11 mouse cellular contexts compared by ENCODE assay signal in genomic region chr13:21810073-21810472, GRCm38 (mm10). TPM values are rescaled to one million over a fixed set of nuclear protein-coding genes. Genes with fewer than 3 reads are reported as not detected.
DNase-seq lines count a peak whose midpoint lies in the region; ATAC-seq and TF ChIP-seq lines count a peak whose summit lies in the region.
"Not testable (repeated sequence)": the region's sequence is repeated elsewhere in the genome, so short reads cannot be mapped to it uniquely, and the experiment has no call there.
"Had no signal": no experiment of that assay in that cellular context is flagged by ENCODE, and none has a peak within 500 bp of the region (broad histone marks: within the 10 kb centered on the region; RNA-seq: fewer than 3 reads in every experiment).

Gene Hist1h2bq (minus strand): TSS chr13:21810197.
Gene Hist1h2ao (plus strand): TSS chr13:21810465.

- TF ChIP-seq CTCF in lung, postnatal 0 days (IDR thresholded peaks at IDR 0.05) = not testable (repeated sequence)

- not testable (repeated sequence) for H3K27ac ChIP-seq in embryonic facial prominence, embryonic 13.5 days; hindbrain, embryonic 11.5 days (ENCODE audit: low read depth, low read length); kidney, embryonic 16.5 days (ENCODE audit: low read length); limb, embryonic 12.5 days; lung, postnatal 0 days (ENCODE audit: low read length); neural tube, embryonic 13.5 days (replicated peaks)

- not testable (repeated sequence) for H3K9me3 ChIP-seq in embryonic facial prominence, embryonic 13.5 days; hindbrain, embryonic 11.5 days (ENCODE audit: control insufficient read depth, low read length); kidney, embryonic 16.5 days (ENCODE audit: low read length); limb, embryonic 12.5 days; lung, postnatal 0 days (ENCODE audit: low read length); neural tube, embryonic 13.5 days

- H3K4me3 ChIP-seq in embryonic facial prominence, embryonic 13.5 days; hindbrain, embryonic 11.5 days (ENCODE audit: low read depth, low read length); kidney, embryonic 16.5 days (ENCODE audit: low read length); limb, embryonic 12.5 days (replicated peaks); lung, postnatal 0 days (ENCODE audit: low read depth, low read length); neural tube, embryonic 13.5 days: not testable (repeated sequence)

- peak; percentile 88 for ATAC-seq in CD4-positive, CD25-positive, alpha-beta regulatory T cell, adult 4 months
- peak; percentile 96 for ATAC-seq in embryonic facial prominence, embryonic 13.5 days (ENCODE audit: insufficient number of reproducible peaks, insufficient read depth, low FRiP score, low TSS enrichment, low read depth)
- peak; percentile 98 for ATAC-seq in hindbrain, embryonic 11.5 days (ENCODE audit: low FRiP score)
- ATAC-seq in kidney, embryonic 16.5 days (ENCODE audit: low FRiP score, low TSS enrichment) = peak; percentile 98
- peak; percentile 95 for ATAC-seq in limb, embryonic 12.5 days (ENCODE audit: insufficient number of reproducible peaks, insufficient read depth, low FRiP score, low TSS enrichment, low read depth)
- peak; percentile 96 for ATAC-seq in lung, postnatal 0 days
- ATAC-seq in neural tube, embryonic 13.5 days (ENCODE audit: low read depth) = peak; percentile 98

- H3K9ac ChIP-seq in embryonic facial prominence, embryonic 13.5 days; hindbrain, embryonic 11.5 days (ENCODE audit: low read depth, low read length); kidney, embryonic 16.5 days (replicated peaks; ENCODE audit: low read length); limb, embryonic 12.5 days (replicated peaks); lung, postnatal 0 days (replicated peaks; ENCODE audit: low read depth); neural tube, embryonic 13.5 days: not testable (repeated sequence)

- not testable (repeated sequence) for H3K4me1 ChIP-seq in embryonic facial prominence, embryonic 13.5 days; hindbrain, embryonic 11.5 days (replicated peaks; ENCODE audit: control insufficient read depth, insufficient read depth, low read length); kidney, embryonic 16.5 days (ENCODE audit: insufficient read depth, low read length); limb, embryonic 12.5 days (replicated peaks); lung, postnatal 0 days (ENCODE audit: insufficient read depth, low read depth, low read length); neural tube, embryonic 13.5 days (replicated peaks)

- H3K27me3 ChIP-seq in embryonic facial prominence, embryonic 13.5 days; hindbrain, embryonic 11.5 days (ENCODE audit: control insufficient read depth, insufficient read depth, low read length); kidney, embryonic 16.5 days (ENCODE audit: insufficient read depth, low read length); limb, embryonic 12.5 days; lung, postnatal 0 days (replicated peaks; ENCODE audit: insufficient read depth, low read length); neural tube, embryonic 13.5 days: not testable (repeated sequence)

- not testable (repeated sequence) for DNase-seq in gastrocnemius, postnatal 10 days; hindbrain, embryonic 11.5 days (ENCODE audit: low spot score); lung, postnatal 0 days (ENCODE audit: low spot score)

- TF ChIP-seq EP300 in lung, postnatal 0 days (IDR thresholded peaks at IDR 0.05) = not testable (repeated sequence)

- WGBS in embryonic facial prominence, embryonic 13.5 days = no CpG with 5 or more reads among the region's 23 CpGs
- no CpG with 5 or more reads among the region's 23 CpGs for WGBS in hindbrain, embryonic 11.5 days
- no CpG with 5 or more reads among the region's 23 CpGs for WGBS in kidney, embryonic 16.5 days
- no CpG with 5 or more reads among the region's 23 CpGs for WGBS in limb, embryonic 12.5 days
- no CpG with 5 or more reads among the region's 23 CpGs for WGBS in lung, postnatal 0 days
- WGBS in neural tube, embryonic 13.5 days = no CpG with 5 or more reads among the region's 23 CpGs

- H3K36me3 ChIP-seq in embryonic facial prominence, embryonic 13.5 days; hindbrain, embryonic 11.5 days (ENCODE audit: control insufficient read depth, insufficient read depth, low read length); kidney, embryonic 16.5 days (ENCODE audit: insufficient read depth, low read length); limb, embryonic 12.5 days; lung, postnatal 0 days (ENCODE audit: insufficient read depth, low read length); neural tube, embryonic 13.5 days: not testable (repeated sequence)

- H3K4me2 ChIP-seq in embryonic facial prominence, embryonic 13.5 days; hindbrain, embryonic 11.5 days (replicated peaks; ENCODE audit: low read depth, low read length); kidney, embryonic 16.5 days (replicated peaks; ENCODE audit: low read depth, low read length); limb, embryonic 12.5 days; lung, postnatal 0 days (replicated peaks; ENCODE audit: low read depth, low read length); neural tube, embryonic 13.5 days: not testable (repeated sequence)

RNA-seq across cellular contexts. Expression of gene Hist1h2bq, which starts in this region (rescaled TPM):
- 1 to 10 TPM; 4.9 to 6.4 TPM for polyA plus RNA-seq in CD4-positive, CD25-positive, alpha-beta regulatory T cell, adult 4 months (2017; shearing (Covaris generic))
- 21.6 and 33.1 TPM in 2 replicates for polyA plus RNA-seq in embryonic facial prominence, embryonic 13.5 days (2015; fragmentation: Nextera tagmentation; extraction: Ambion mirVana)
- total RNA-seq in gastrocnemius, postnatal 10 days (2021) = 100 to 1,000 TPM; 140 to 150 TPM
- 17.8 and 18.7 TPM in 2 replicates for polyA plus RNA-seq in hindbrain, embryonic 11.5 days (2014; fragmentation: Nextera tagmentation; extraction: Ambion mirVana)
- 22.0 and 25.6 TPM in 2 replicates for polyA plus RNA-seq in kidney, embryonic 16.5 days (2015; fragmentation: Nextera tagmentation; extraction: Ambion mirVana)
- polyA plus RNA-seq in limb, embryonic 12.5 days (2016; fragmentation: Nextera tagmentation; extraction: Ambion mirVana) = 36.6 and 45.0 TPM in 2 replicates
- 3.0 and 4.5 TPM in 2 replicates for polyA plus RNA-seq in lung, postnatal 0 days (2015; fragmentation: Nextera tagmentation; extraction: Ambion mirVana)
- 4.3 and 4.4 TPM in 2 replicates for polyA plus RNA-seq in neural tube, embryonic 13.5 days (2015; fragmentation: Nextera tagmentation; extraction: Ambion mirVana)

RNA-seq across cellular contexts. Expression of gene Hist1h2ao, which starts in this region (rescaled TPM):
- polyA plus RNA-seq in CD4-positive, CD25-positive, alpha-beta regulatory T cell, adult 4 months (2017; shearing (Covaris generic)) = not detected
- polyA plus RNA-seq in embryonic facial prominence, embryonic 13.5 days (2015; fragmentation: Nextera tagmentation; extraction: Ambion mirVana) = not detected in 2 replicates
- 100 to 1,000 TPM; 240 to 250 TPM for total RNA-seq in gastrocnemius, postnatal 10 days (2021)
- 2.1 TPM in 1 of 2 replicates, not detected in the other for polyA plus RNA-seq in hindbrain, embryonic 11.5 days (2014; fragmentation: Nextera tagmentation; extraction: Ambion mirVana)
- 2.1 TPM in 1 of 2 replicates, not detected in the other for polyA plus RNA-seq in kidney, embryonic 16.5 days (2015; fragmentation: Nextera tagmentation; extraction: Ambion mirVana)
- polyA plus RNA-seq in limb, embryonic 12.5 days (2016; fragmentation: Nextera tagmentation; extraction: Ambion mirVana) = not detected in 2 replicates
- not detected in 2 replicates for polyA plus RNA-seq in lung, postnatal 0 days (2015; fragmentation: Nextera tagmentation; extraction: Ambion mirVana)
- not detected in 2 replicates for polyA plus RNA-seq in neural tube, embryonic 13.5 days (2015; fragmentation: Nextera tagmentation; extraction: Ambion mirVana)
- total RNA-seq: ES-E14; heart, postnatal 25 days had no signal
- polyA plus RNA-seq: liver, adult 2 months had no signal
